Mouse (Mus musculus) heart, postnatal 0 days (tissue): ENCODE results near the gene Stox2. TPM values are rescaled to one million over a fixed set of nuclear protein-coding genes. Genes with fewer than 3 reads are reported as not detected.

Experiments used
- ATAC-seq: fragments of 200-750 bp; cut with Nextera tagmentation; 2 replicates; pipeline ENCODE4 v1.8.0; 2017; ENCODE audit warnings: low read depth, moderate number of reproducible peaks, moderate library complexity; ENCODE audit not compliant: insufficient read depth
- DNase-seq: peaks from one replicate; pipeline ENCODE4 v3.0.0-alpha.2; 2016; ENCODE audit warnings: low spot score
- H3K27ac ChIP-seq: fragments of 300-500 bp; sonication (generic); 2 replicates; pipeline ENCODE4 v1.5.1; 2014; ENCODE audit warnings: low read depth, mild to moderate bottlenecking
- H3K27me3 ChIP-seq: fragments of 300-500 bp; sonication (generic); 2 replicates; pipeline ENCODE4 v1.6.1; 2014; ENCODE audit warnings: low read length, mixed read lengths; ENCODE audit not compliant: control insufficient read depth, insufficient read depth
- H3K36me3 ChIP-seq: fragments of 300-500 bp; sonication (generic); replicated peaks from 2 replicates; pipeline ENCODE4 v1.6.1; 2014; ENCODE audit warnings: low read length, mixed read lengths; ENCODE audit not compliant: control insufficient read depth, insufficient read depth
- H3K4me1 ChIP-seq: fragments of 300-500 bp; sonication (generic); 2 replicates; pipeline ENCODE4 v1.6.1; 2014; ENCODE audit warnings: antibody characterized with exemption; ENCODE audit not compliant: control insufficient read depth, insufficient read depth
- H3K4me2 ChIP-seq: fragments of 300-500 bp; sonication (generic); 2 replicates; pipeline ENCODE4 v1.6.1; 2014; ENCODE audit warnings: low read depth, mild to moderate bottlenecking, low read length, moderate library complexity
- H3K4me3 ChIP-seq: fragments of 300-500 bp; sonication (generic); 2 replicates; pipeline ENCODE4 v1.5.1; 2014; ENCODE audit warnings: low read depth, low read length
- H3K9ac ChIP-seq: fragments of 300-500 bp; sonication (generic); replicated peaks from 2 replicates; pipeline ENCODE4 v1.6.1; 2014; ENCODE audit warnings: low read depth, low read length, mixed read lengths
- H3K9me3 ChIP-seq: fragments of 300-500 bp; sonication (generic); replicated peaks from 2 replicates; pipeline ENCODE4 v1.6.1; 2016; ENCODE audit warnings: low read length; ENCODE audit not compliant: control insufficient read depth
- CTCF ChIP-seq: IDR thresholded peaks from 2 replicates; pipeline ENCODE4 v1.5.1; 2016; ENCODE audit warnings: antibody characterized with exemption, control low read depth, low read depth
- EP300 ChIP-seq: IDR thresholded peaks from 2 replicates; pipeline ENCODE4 v1.6.1; 2016; ENCODE audit warnings: antibody characterized with exemption, low read depth
- WGBS: fragments of 180-500 bp; shearing (Covaris S2); extraction: QIAGEN DNeasy Blood & Tissue Kit; methylation state at CpG from one replicate; pipeline ENCODE4 v1.1.7; 2014; 5-methylcytosine and 5-hydroxymethylcytosine counted together
- polyA plus RNA-seq: library from polyadenylated mRNA; unstranded; fragments of >200 nt; fragmentation: Nextera tagmentation; extraction: Ambion mirVana; gene quantifications from 2 replicates; pipeline ENCODE4 v1.2.1, GENCODE M21; 2015
- total RNA-seq: library from RNA; depleted of rRNA; stranded (reverse); fragments of >200 nt; gene quantifications from 2 replicates; pipeline ENCODE4 v1.2.3, GENCODE M21; 2014; ENCODE audit warnings: low replicate concordance

The Stox2 gene
- total and polyA plus RNA-seq, 2 experiments from 2014 or later = 6.2 to 12.7 TPM

DNA sequence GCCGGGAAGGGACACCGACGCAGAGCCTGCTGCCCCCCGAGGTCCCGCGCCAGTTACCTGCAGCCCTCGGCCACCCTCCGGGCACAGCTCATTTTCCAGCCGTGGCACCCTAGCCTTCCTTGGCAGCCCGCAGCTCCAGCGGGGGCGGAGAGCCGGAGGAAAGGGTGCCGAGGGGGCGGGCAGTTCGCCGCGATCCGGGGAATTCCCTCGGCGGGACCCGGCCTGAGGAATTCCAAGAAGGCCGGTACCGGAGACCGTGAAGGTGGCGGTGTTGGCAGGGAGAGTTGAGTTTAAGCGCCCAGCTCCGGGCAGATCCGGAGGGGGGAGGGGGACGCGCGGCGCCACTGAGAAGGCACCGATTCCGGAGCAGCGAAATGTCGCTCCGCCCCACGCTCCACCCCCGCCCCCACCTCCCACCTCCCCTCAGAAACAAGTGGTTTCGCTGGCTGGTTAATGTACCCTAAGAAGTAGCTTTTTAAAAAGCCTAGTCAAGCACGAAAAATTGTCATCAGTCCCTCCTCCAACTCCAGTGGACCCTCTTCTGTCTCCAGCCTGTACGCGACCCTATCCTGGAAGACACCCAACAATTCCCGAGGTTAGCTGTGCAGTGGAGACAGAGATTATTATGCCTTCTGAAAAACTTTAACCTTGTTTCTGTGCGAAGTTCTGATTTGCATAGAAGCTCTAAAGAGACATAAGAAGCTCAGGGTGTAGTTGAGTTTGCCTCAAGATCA, 32.5 kb downstream of the Stox2 start:
- under 1% methylated on average over 46 of the region's 46 CpGs for WGBS
- Histone ChIP-seq H3K4me1 (0 out of 2 replicates have a peak, but pooled peaks cover 4% of the 10 kb centered on the region), H3K9ac (peak overlapping the region; percentile 60), H3K27me3 (peaks cover 45% of the 10 kb centered on the region), H3K27ac (peak overlapping the region; percentile 63), H3K9me3 (no peaks in the 10 kb centered on the region), H3K4me3 (peak overlapping the region; percentile 78), H3K36me3 (no peaks in the 10 kb centered on the region), H3K4me2 (peak overlapping the region; percentile 78)
- ATAC-seq (peak; percentile 75), DNase-seq (peak; percentile 42)
- TF ChIP-seq EP300 = no peak
- no peak for TF ChIP-seq CTCF

DNA sequence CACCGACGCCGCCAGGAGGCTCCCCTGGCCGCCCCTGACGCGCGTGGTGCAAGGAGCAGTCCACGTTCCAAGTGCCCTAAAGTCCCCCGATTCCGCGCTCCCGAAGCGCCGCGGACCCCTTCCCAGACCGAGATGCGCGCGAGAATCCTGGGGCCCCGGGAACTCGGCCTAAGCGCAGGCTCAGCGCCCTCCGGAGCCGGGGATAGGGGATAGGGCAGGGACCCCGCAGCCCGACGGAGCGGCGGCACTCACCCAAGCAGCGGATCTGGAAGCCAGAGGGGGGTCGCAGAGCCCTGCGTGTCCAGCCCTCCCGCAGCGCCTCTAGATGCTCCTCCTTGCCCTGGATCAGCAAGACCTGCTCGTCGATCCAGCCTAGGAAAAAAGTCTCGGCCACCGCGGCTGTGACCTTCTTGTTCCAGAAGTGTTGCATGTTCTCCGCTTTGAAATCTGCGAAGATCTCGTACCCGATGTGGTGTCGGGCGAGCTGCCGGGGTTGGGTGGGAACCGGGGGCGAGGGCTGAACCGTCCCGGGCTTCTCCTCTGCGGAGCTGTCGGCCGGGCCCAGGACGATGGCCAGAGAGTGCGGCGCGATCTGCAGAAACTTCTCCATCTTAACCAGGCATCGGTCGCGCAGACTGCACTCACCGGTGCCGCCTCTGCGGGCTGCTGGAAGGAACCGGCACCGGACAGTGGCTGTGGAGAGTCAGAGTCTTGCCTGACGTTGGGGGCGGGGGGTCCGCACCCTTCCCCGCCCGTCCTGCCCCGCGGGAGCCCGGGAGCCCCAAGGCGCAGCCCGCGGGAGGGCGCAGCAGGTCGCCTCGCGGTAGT, 33.3 kb downstream of the Stox2 start:
- TF ChIP-seq CTCF = no peak
- TF ChIP-seq EP300 = no peak
- Histone ChIP-seq H3K4me1 (0 out of 2 replicates have a peak, but pooled peaks cover 4% of the 10 kb centered on the region), H3K9ac (peak overlapping the region; percentile 60), H3K4me2 (peak overlapping the region; percentile 78), H3K27ac (peak overlapping the region; percentile 63), H3K9me3 (no peaks in the 10 kb centered on the region), H3K4me3 (peak overlapping the region; percentile 78), H3K27me3 (peaks cover 50% of the 10 kb centered on the region), H3K36me3 (no peaks in the 10 kb centered on the region)
- peak; percentile 65; the same call in 1 of the 2 replicates for ATAC-seq
- DNase-seq = no peak
- WGBS = under 1% methylated on average over 78 of the region's 81 CpGs

DNA sequence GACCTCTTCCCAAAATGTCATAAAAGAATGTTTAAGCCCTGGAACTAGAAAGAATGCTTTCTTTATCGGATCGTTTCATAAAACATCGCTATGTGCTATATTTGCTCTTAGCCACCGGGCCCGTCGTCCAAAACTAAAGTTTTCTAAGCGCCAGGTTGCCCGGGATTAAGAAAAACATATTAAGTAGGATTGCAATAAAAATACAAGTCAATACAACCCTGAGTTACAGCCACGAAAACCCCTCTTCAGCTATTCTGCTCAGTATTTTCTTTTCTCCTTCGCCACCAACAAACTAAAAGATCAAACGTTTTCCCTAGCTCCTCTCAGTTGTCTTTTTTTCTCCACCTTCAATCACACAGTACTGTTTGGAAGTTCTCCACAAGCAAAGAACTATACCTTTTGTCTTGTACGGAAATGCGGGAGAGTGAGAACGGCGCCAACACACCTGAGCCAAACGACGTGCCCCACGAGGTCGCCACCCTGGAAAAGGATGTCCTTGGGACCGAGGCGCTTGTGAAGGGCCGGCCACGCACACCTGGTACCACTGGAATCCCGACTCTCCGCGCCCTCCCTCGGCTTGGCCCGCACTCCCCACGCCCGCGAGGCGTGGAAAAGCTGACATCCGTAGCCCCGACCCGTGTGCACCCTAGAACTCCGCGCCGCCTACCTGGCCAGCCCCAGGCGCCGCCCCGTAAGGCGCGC, 34.0 kb downstream of the Stox2 start:
- H3K27ac ChIP-seq = 0 out of 2 replicates have a peak overlapping the region, but pooled peaks have one; percentile 63
- H3K27me3 ChIP-seq = peaks cover 50% of the 10 kb centered on the region
- peak overlapping the region; percentile 60 for H3K9ac ChIP-seq
- 2% methylated on average over 41 of the region's 43 CpGs for WGBS
- TF ChIP-seq EP300 (no peak), CTCF (no peak)
- DNase-seq (no peak), ATAC-seq (peak; percentile 2; the same call in 1 of the 2 replicates)
- H3K36me3 ChIP-seq = no peaks in the 10 kb centered on the region
- 0 out of 2 replicates have a peak, but pooled peaks cover 4% of the 10 kb centered on the region for H3K4me1 ChIP-seq
- H3K9me3 ChIP-seq = no peaks in the 10 kb centered on the region
- H3K4me3 ChIP-seq = peak overlapping the region; percentile 78
- H3K4me2 ChIP-seq = peak overlapping the region; percentile 78

DNA sequence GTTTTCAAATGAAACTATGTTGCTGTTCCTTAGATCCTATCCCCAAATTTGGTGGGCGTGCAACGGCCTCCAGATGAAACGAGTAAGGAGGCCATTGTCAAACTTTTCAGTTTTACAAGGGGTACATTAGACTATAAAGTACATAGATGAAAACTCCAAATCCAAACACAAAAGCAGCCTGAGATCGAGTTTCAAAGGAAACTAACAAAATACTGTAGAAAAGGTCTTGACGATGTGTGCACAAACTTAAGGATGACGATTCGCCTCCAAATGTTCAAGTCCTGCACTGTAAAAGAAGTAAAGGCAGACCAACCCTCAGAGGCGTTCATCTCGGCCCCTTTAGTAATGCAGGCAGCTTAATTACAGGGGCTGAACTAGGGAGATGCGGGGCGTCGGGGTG, 34.8 kb downstream of the Stox2 start:
- no peak for TF ChIP-seq CTCF
- TF ChIP-seq EP300 = no peak
- 23% methylated on average over 12 of the region's 12 CpGs for WGBS
- H3K36me3 ChIP-seq = no peaks in the 10 kb centered on the region
- no peak for ATAC-seq
- H3K27ac ChIP-seq = no peak overlapping the region
- 0 out of 2 replicates have a peak, but pooled peaks cover 4% of the 10 kb centered on the region for H3K4me1 ChIP-seq
- H3K9me3 ChIP-seq = no peaks in the 10 kb centered on the region
- no peak overlapping the region for H3K9ac ChIP-seq
- peak overlapping the region; percentile 78 for H3K4me2 ChIP-seq
- peak overlapping the region; percentile 78; the same call in 1 of the 2 replicates for H3K4me3 ChIP-seq
- H3K27me3 ChIP-seq = peaks cover 50% of the 10 kb centered on the region
- DNase-seq = no peak

DNA sequence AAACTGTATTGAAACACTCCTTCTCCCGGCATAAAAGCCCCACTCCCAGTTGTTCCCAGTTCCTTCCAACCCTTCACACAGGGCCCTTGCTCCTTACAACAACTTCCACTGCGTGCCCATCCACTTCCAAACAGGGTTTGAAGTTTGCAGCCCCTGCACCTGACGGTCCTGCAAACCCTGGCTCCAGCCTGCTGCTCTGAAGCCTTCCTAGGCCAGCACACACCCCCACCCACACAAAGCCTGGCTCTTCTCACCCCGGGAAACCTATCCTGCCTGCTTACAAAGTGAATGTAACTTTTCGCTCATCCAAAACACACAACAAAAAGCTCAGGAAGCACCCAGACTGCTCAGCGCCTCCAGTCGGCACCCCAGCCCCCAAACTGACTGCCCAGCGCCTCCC, 37.1 kb downstream of the Stox2 start:
- H3K27ac ChIP-seq = no peak overlapping the region
- 13% methylated on average over 8 of the region's 8 CpGs for WGBS
- TF ChIP-seq CTCF (no peak), EP300 (no peak)
- no peaks in the 10 kb centered on the region for H3K36me3 ChIP-seq
- 0 out of 2 replicates have a peak, but pooled peaks cover 4% of the 10 kb centered on the region for H3K4me1 ChIP-seq
- 0 out of 2 replicates have a peak overlapping the region, but pooled peaks have one; percentile 12 for H3K4me2 ChIP-seq
- H3K9me3 ChIP-seq = no peaks in the 10 kb centered on the region
- DNase-seq = no peak
- no peak for ATAC-seq
- H3K4me3 ChIP-seq = no peak overlapping the region
- H3K27me3 ChIP-seq = peaks cover 50% of the 10 kb centered on the region
- no peak overlapping the region for H3K9ac ChIP-seq
